Mouse (Mus musculus): ENCODE measurements around the gene Vmn2r57.
"Not testable (repeated sequence)": the region's sequence is repeated elsewhere in the genome, so short reads cannot be mapped to it uniquely, and the experiment has no call there.

Vmn2r57 gene

DNA sequence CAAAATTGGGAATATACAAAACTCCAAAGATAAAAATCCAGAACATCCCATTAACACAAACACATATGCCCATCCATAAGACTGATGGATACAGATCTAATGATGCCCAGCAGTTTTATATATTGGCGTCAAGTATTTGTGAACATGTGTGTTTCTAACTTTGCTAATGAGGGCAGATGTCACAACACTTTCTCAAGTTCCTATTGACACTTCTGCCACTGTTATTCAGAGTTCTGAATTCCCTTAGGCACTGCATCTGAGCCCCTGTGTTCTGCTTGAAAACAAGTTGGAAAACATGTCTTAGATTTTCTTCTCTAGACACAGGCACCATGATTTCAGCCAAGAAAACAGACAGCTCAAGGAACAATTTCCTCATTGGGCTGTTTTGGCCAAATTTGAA, at the start of gene Vmn2r57:
Gene Vmn2r57, minus strand, starts transcription at position 101 of the 400 bp plus-strand sequence.
- not testable (repeated sequence) for DNase-seq (ENCODE audit: low read depth)

- no peak for DNase-seq (ENCODE audit: low read depth)
These were observed 49.4 kb upstream of the Vmn2r57 start for GRCm38 (mm10) chr7:41497871-41498270.

DNA sequence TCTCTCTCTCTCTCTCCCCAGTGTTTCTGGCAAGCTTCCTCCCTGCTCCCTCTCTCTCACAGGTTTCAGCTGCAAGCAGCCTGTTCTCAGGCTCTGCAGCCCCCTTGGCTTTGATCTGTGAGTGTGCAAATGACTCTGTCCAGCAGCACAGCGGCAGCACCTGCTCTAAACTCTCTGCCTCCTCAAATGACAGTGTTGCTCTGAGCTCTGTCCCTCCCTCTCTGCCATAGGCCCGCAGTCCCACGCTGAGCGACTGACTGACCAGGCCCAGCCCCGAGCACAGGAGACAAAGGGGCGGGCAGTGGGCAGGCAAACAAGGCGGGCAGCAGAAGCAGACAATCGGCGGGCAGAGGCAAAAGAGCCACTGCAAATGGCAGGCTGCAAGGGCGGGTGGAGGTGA, 3.4 kb upstream of the Vmn2r57 start:
- no peak for DNase-seq (ENCODE audit: low read depth)

GRCm38 (mm10) chr7:41394130-41394529, 54.4 kb downstream of the Vmn2r57 start:
- no peak for DNase-seq (ENCODE audit: low read depth)

GRCm38 (mm10) chr7:41393048-41393971, 55.2 kb downstream of the Vmn2r57 start, which contains the start of gene AI987944:
Gene AI987944, minus strand, starts transcription at chr7:41393379.
- DNase-seq (ENCODE audit: low read depth) = peak; percentile 89
